Mouse (Mus musculus) kidney, postnatal 36 days (tissue): ENCODE measurements around the gene Inpp5a.

Source experiments
- DNase-seq, 2 experiments: peaks; one replicate each; pipeline ENCODE4 v3.0.0; 2021 to 2022; ENCODE audit warnings: mixed read lengths in 2 of 2

Inpp5a gene

GRCm38 (mm10) chr7:139540601-139541000 is 151.7 kb downstream of the Inpp5a start:
- no peak for DNase-seq

- no peak for DNase-seq
Measured at GRCm38 (mm10) chr7:139541422-139541821, 152.5 kb downstream of the Inpp5a start.

GRCm38 (mm10) chr7:139544706-139545625 is 156.1 kb downstream of the Inpp5a start:
- no peak for DNase-seq

- DNase-seq = peak; percentile 80 to 86
Measured at GRCm38 (mm10) chr7:139547325-139547724, 158.4 kb downstream of the Inpp5a start.

GRCm38 (mm10) chr7:139550086-139550783 is 161.3 kb downstream of the Inpp5a start:
- DNase-seq = no peak

- peak in 1 of 2 experiments; percentile 14 for DNase-seq
Measured at GRCm38 (mm10) chr7:139551519-139551918, 162.6 kb downstream of the Inpp5a start.

GRCm38 (mm10) chr7:139556331-139556730 is 167.4 kb downstream of the Inpp5a start:
- DNase-seq = no peak

GRCm38 (mm10) chr7:139556746-139557526 is 168.0 kb downstream of the Inpp5a start:
- peak in 1 of 2 experiments; percentile 22 for DNase-seq

- peak in 1 of 2 experiments; percentile 60 for DNase-seq
Measured at GRCm38 (mm10) chr7:139559659-139560058, 170.8 kb downstream of the Inpp5a start.

GRCm38 (mm10) chr7:139563425-139563824 is 174.5 kb downstream of the Inpp5a start:
- no peak for DNase-seq

GRCm38 (mm10) chr7:139564161-139564560 is 175.3 kb downstream of the Inpp5a start:
- no peak for DNase-seq

- DNase-seq = peak in 1 of 2 experiments; percentile 11
Measured at GRCm38 (mm10) chr7:139565998-139566397, 177.1 kb downstream of the Inpp5a start.

- no peak for DNase-seq
Measured at GRCm38 (mm10) chr7:139566533-139566932, 177.6 kb downstream of the Inpp5a start.

GRCm38 (mm10) chr7:139570788-139571187 is 181.9 kb downstream of the Inpp5a start:
- no peak for DNase-seq

GRCm38 (mm10) chr7:139572665-139573064 is 183.8 kb downstream of the Inpp5a start:
- no peak for DNase-seq

- DNase-seq = no peak
Measured at GRCm38 (mm10) chr7:139576064-139576686, 187.3 kb downstream of the Inpp5a start.

- no peak for DNase-seq
Measured at GRCm38 (mm10) chr7:139579261-139579905, 190.5 kb downstream of the Inpp5a start.

GRCm38 (mm10) chr7:139580851-139581775 is 192.2 kb downstream of the Inpp5a start:
- peak in 1 of 2 experiments; percentile 16 for DNase-seq

- peak in 1 of 2 experiments; percentile 21 for DNase-seq
Measured at GRCm38 (mm10) chr7:139581801-139582571, 193.1 kb downstream of the Inpp5a start.

GRCm38 (mm10) chr7:139582595-139582994 is 193.7 kb downstream of the Inpp5a start, which contains the start of gene Nkx6-2:
Nkx6-2 (minus strand) TSS chr7:139582797.
- peak; percentile 20 to 62 for DNase-seq
